Mouse (Mus musculus) MN1 (cell line): ENCODE data around the gene Nol3.
"Not testable (repeated sequence)": the region's sequence is repeated elsewhere in the genome, so short reads cannot be mapped to it uniquely, and the experiment has no call there.

Source experiments
- DNase-seq: peaks from one replicate; pipeline ENCODE4 v3.0.0-alpha.2; 2016; ENCODE audit warnings: low spot score

Nol3 gene

DNA sequence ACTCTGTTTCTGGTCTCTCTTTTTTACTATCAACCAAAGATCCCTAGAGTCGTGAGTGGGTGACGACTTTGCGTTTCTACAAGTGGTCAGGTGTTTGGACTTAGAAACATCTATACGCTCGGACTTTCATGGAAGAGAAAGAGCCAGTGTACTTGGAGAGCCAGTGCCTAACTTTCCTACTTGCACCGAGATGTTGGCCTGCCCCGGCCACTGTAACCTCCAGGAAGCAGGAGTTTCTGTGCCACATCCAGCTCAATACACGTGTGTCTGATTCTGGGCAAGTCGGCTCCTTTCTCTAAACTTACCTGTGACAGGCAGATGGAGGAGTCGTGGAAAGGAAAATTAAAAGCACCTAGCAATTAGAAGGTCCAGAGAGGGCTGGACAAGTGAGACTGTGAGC lies at the start of gene Nol3:
Gene Nol3, plus strand, starts transcription at position 301 of the 400 bp plus-strand sequence.
- DNase-seq, result peak; percentile 28

DNA sequence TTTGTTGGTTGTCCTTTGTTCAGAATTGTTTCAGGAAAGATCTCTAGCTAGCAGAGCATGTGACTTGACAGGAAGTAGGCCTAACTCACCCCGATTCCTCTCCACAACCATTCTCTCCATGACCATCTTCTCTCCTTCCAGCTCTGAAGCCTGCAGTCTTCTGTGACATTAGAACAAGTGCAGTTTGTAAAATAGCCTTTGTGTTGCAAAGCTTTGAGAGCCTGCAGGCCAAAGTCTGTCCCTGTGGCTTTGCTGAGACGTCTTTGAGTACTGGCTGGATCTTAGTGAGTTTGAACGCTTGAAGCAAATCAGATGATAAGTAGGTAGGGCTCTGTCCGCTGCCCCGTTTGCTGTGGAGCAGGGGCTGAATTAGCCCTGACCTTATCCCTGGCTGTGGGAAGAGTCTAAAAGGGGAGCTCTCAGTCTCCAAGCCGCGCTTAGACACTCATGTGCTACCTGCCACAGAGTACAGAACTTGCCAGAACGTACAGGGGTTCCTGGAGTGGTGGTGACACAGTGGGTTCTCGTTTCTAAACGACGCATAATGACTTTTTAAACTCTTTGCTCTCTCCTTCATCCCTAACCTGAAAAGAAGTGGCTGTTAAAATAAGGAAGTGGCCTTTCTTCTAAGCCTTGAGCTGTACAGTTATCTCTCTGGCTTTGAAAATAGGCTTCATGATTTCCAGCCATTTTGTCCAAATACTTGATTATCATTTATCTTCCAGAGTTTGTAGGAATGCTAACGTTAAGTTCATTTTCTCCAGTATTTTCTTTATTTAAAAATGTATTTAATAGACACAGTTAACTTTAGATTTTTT lies 44.2 kb upstream of the Nol3 start:
- no peak for DNase-seq

DNA sequence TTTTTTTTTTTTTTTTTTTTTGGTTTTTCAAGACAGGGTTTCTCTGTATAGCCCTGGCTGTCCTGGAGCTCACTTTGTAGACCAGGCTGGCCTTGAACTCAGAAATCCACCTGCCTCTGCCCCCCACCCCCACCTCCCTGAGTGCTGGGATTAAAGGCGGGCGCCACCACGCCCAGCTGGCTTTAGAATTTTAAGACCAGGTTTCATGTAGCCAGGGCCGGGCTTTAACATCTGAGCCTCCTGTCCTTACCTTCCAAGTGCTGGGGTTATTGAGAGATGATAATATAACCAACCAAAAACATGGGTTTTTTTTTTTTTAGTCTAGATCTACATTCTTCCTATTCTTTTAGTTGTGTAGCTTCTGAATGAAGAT lies 43.6 kb upstream of the Nol3 start:
- DNase-seq, result not testable (repeated sequence)

DNA sequence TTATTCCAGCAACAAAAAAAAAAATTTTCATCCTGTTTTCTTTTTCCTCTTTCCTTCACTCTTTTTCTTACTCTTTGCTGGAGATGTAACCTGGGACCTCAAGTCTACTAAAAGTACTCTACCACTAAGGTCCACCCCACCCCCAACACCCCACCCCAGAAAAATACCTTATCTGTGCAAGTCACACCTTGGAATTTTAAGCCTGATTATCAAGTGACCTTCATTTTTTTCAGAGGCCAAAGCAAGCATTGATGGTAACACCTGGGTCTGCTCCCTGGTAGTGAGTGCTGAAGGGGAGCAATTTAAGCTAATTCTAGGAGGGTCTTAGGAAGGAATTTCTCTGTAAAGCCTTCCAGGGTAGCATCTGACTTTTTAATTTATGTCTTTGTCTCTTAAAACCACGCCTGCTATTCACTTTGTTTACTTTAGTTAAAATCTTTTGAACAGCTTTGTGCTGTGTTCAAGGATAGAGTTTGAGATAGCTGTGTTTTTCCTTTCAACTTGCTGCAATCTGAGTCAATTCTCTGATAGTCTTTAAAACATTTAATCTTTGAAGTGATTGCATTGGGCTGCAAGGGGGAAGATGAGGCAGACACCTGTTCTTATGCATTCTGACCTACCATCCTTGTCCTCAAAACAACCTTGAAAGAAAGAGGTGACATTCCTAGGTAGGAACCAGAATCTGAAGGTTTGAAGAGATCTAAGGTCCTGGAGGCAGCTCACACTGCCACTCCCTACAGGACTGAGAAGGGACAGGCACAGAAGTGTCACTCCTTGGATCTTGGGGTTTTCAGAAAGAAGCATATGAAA lies 42.6 kb upstream of the Nol3 start:
- DNase-seq, result no peak

DNA sequence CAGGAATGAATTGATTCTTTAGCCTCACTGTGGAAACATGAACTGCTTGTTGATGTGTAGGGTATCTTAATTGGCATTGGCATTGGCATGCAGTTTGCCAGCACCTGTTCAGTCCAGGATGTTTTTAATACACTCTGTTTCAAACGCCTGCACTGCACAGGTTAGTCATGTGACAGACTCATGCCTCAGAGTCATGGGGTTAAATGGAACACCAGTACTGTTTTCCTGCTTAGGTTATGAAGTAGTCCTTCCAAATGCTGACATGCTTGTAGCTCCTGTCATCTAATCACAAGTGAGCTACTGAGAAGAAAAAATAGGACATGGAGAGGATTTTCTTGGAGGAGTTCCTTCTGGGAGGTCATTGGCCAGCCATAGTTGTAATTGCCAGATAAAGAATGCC lies 40.7 kb upstream of the Nol3 start:
- DNase-seq, result no peak

DNA sequence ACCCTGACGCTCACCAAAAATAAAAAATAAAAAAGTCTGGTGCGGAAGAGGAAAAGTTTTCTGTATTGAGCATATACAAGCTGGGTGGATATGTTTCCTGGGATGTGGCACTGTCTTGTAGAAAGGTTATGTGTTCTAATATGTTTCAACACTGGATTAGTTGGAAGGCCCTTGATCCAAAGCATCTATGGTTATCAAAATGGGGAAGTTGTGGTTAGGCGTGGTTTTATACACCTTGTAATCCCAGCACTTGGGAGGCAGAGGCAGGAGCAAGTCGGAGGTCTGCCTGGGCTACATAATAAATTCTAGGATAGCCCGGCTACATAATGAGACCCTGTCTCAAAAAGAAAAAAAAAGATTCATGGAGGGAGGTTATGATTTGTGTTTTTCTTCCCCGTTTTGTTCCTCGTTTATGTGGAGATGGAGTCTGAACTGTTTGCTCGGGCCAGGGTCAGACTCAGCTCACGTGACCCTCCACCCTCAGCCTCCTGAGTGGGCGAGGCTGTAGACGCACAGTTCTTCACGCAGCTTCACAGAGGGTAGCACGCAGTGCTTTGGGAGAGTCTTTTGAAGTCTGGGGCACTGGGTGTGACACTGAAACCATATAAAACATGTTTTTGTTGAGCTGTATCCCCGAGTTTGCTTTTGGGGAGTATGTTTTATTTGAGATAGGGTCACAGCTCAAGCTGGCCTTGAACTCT lies 38.3 kb upstream of the Nol3 start:
- DNase-seq, result no peak

DNA sequence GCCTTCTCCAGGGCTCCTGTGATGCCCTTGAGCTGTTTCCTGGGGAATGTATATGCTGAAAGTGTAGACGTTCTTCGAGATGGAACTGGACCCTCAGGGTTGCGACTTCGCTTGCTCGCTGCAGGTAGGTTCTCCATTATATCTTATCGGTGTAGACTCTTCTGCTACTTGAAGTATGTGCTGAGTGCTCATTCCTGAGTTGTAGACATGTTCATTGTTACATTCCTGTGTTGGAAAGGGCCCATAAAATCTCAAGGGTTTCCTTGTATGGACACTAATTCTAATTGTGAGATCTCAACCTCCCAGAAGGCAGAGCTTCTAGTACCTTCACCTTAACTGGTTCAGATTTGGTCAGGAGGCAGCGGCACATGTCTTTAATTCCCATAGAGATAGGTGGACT lies 34.9 kb upstream of the Nol3 start:
- DNase-seq, result no peak

DNA sequence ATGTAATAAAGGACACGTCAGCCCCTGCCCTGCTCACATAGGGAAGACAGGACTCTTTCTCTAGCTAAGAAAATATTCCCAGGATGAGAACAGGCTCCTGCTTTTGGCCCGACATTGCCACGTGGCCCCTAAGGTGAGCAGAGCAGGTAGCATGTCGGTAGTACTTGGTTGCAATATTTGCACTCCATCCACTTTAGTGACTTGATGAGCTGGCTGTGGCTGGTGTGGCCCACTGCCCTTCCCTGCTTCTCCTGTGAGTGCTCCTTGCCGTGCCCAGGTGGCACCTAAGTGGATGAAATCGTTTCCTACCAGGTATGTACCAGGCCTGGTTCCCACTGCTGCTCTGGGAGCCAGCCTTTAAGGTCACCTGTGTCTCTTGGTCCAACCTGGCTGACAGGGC lies 24.0 kb upstream of the Nol3 start:
- no peak for DNase-seq

DNA sequence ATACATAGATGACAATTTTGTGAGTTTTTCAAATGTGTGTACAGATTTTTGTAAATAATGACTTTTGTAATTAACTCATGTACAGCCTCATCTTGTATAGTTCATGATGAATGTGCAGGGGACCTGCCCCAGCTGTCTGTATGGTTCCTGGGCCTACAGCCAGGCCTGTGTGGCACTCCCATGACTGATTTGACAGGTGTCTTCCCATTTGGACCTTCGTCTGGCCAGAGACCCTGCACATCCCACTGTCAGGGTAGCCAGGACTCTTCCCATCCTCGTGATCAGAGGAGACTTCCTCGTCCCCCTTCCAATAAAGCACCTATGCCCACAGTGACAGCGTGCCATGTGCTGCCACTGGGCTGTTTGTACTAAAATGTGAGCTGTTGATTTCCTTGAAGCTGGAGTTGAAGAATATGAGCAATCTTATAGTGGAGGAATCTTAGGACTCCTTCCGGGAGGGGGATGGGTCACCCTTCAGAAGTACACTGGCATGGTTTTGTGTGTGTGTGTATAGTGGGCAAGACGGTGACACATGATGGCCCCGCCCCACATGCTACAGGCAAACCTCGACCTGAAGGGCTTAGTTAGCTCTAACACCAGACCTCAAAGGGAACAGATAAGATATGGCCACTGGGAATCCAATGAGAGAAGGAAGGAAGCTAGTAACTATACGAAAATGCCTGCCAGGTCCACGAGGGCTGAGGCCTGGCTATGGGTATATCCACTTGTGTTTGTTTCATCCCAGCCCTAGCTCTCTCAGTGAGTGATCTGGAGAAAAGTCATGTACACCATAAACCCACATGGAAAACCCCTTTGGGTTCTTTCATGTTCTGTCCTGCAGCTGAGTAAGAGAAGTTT lies 23.0 kb upstream of the Nol3 start:
- no peak for DNase-seq

DNA sequence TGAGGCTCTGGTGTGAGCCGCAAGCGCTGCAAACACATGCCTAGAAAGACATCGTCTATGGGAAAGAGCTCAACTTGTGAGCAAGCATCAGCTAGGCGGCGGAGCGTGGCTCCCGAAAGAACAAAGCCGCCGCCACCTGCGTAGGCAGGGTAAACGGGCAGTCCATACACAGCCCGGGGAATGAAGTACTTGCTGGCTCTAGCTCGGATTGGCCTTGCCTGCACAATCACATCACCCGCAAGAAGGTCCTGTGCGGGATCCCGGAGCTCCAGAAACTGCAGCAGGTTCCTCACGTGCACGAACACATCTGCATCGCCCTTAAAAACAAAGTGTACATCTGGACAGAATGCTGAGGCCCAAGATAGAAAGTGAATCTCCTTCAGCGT lies 22.2 kb upstream of the Nol3 start:
- no peak for DNase-seq

DNA sequence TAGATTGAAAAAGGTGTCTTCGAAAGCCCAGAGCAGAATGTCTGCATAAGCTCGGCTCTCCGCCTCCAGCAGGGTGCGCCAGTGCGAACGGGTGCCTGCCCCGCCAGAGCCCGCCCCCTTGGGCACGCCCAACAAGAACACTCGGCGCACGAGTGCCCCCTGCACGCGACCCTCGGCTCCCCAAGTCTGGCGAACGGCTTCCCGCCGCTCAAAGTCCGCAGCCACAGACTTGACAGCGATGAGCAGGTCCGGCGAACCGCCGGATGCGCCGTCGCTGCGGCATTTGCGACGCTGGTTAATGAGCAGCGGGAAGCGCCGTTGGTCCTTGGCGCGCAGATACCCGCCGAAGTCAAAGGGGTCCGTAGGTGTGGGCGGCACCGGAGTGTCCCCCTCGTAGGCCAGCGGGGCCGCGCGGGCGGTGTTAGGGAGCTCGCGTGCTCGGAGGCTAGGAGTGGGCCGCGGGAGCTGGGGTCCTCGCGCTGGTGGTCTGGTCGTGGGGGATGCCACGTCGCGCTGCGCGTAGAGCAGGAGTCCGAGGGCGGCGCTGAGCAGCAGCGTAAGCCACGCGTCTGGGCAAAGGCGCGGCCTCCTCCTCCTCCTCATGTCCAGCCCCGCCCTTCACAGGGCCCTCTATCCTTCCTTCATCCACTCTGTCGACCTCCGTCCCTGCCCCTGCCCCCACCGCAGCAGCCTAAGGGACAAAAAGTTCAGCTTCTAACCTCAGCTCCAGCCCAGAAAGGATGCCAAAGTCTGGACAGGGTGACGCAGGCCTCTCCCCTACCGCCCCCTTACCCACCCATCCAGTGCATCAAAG lies 21.6 kb upstream of the Nol3 start:
- DNase-seq, result peak; percentile 95

DNA sequence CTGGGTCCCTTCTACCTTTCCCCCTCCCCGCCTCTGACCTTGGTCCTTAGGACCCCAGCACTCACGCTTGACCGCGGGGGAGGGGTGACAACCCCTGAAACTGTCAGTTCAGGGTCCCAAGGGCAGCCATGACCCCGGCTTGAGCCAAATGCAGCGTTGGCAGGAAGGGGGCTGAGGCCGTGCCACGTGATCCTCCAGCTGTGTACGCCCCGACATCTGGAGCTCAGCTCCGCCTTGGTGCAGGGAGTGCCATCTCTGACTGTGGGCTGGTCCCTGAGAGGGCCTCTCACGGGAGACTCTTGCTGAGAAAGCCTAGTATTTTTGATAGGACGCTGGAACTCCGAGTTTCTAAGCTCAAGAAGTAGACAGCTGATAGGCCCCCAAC lies 21.0 kb upstream of the Nol3 start, which contains the start of gene B3gnt9:
Gene B3gnt9, minus strand, starts transcription at position 188 of the 385 bp plus-strand sequence.
- peak; percentile 81 for DNase-seq

DNA sequence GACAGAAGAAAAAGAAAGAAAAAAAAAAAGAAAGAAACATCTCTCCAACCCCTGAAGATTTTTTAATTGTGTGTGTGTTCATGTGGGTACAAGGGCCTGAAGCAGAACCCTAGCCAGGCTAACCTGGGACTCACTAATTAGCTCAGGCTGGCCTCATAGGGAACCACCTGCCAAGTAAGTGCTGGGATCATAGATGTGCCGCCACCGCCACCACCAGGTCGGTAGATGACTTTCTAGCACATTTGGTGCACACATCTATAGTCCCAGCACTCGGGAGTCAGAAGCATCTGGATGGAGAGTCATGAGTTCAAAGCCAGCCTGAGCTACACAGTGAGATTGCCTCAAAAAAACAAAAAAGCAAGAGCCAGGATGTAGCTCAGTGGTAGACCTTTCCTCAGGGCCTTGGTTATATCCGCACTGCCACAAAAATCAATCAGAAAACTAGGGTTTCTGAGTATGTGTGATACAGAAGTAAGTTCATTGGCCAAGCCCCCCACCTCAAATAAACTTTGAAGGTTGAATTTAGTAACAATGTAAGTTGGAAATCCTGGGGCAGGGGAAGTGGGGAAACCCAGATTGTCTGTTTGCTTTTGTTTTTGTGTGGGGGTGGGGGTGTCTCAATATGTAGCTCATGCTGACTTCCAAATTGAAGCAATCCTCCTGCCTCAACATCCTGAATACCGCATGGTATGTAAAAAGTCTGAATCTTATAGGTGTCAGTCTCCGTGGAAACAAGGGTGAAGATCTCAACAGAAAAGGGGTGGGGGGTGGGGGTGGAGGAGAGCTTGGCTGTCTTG lies 18.4 kb upstream of the Nol3 start:
- no peak for DNase-seq

DNA sequence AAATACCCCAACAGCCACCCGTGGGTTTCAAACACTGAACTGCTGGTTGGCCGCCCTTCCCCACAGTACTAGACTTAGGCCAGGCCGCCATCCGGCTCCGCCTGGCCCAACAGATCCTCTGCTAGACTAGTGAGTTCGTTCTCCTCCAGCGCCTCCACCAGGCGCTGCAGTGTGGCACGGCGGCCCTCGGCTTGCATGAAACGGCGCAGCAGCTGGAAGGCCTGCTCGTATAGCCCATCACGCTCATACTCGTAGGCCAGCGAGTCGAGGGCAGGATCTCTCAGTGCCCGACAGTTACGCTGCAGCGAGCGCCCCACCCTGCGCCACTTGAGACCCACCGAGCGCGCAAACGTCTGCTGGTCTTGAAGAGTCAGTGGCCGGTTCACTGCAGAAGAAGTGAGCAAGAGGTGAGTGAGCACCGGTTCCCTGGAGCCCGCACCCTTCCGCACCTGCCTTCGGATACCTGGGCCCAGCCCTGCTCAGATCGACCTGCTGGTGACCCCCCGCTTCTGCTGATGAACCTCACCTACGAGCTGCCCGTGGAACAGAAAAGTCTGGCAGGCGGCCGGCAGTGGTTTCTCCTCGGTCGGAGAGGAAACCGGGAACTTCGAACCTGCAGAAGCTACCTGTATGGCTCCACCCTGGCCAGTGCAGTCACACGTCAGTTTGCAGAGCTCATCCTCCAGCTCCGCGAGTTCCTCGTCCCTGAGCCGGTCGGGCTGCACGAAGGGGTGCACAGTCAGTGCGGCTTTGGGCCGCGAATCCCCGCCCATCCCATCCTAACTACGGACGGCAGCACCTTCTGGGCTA lies 16.8 kb upstream of the Nol3 start:
- DNase-seq, result no peak

DNA sequence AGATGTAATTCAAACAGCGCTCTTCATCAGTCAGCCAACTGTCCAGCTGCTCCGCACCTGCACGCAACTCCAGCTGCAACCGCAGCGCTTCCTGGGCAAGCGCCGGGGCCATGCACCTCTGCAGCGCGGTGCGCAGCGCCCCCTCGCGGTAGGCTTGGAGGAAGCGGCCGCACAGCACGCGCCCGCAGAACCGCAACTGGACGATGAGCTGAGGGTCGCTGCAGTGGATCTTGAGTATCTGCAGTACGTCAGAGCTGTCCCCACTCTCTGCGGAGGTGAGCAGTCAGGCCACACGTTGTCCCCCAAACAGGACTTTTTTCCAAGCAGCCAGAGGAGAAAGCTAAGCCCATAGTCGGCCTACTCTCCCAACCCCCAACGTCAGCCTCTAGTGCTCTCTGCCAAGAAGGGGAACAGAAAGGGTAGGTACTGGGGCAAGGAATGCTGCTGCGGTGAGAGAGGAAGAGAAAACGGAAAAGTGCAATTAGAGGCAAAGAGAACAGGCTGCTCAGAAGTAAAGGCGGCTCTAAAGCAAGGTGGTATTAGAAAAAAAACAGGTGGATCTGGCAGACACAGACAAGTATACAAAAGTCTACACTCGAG lies 16.1 kb upstream of the Nol3 start:
- DNase-seq, result no peak

DNA sequence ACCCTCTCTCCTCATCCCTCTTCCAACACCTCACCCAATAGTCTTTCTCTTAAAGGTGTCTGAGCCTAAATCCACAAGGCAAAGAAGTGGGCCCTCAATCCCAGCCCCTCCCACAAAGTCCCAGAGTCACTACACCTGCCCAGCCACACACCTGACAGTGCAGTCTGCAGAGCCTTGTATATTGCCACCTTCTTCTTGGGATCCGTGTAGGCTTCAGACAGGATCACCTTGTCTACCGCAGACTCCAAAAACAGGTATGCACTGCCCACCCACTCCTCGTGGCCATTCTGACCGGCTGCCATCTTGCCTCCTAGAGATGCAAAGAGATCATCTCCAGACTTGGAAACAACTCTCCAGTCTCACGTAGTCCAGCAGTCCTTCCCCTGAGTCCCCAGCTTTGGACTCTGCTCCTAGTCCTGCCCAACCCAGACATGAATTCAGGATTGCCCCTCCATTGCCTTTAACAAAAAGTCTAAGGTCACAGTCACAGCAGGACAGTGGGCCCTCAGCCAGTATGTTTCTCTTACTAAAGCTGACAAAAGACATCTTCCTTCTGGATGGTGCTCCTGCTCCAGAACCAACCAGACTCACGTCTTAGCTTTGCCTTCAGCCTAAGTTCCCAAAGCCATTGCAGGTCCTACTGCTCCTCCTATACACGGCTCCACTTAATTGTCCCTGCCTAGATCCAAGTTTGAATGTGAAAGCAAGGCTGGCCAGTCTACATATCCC lies 15.4 kb upstream of the Nol3 start:
- no peak for DNase-seq

DNA sequence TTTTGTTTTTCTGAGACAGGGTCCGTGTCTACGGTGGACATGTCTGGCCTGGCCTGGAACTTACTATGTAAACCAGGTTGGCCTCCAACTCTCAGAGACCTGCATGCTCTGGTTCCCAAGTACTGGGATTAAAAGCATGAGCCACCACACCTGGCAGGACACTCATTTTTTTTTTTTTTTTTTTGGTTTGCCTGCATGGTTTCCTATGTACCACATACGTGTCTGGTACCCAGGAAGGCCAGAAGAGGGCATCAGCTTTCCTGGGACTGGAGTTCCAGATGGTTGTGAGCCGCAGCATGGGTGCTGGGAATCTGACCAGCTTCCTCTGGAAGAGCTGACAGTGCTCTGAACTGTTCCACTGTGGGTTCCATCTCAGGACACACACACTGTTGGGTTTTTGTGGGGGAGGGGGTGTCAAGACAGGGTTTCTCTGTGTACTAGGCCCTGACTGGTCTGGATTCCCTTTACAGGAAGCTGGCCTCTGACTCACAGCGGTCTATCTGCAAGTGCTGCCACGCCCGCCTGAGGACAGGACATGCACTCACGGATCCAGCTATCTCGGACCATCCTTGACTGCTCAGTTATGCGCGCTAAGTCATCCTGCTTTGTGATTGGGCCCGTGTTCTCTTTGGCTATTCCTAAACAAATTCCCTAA lies 14.5 kb upstream of the Nol3 start:
- DNase-seq, result no peak
